ENCODE assay signal across 8 mouse cellular contexts in genomic region chr3:138142052-138142732, GRCm38 (mm10). TPM values are rescaled to one million over a fixed set of nuclear protein-coding genes. Genes with fewer than 3 reads are reported as not detected.
DNase-seq lines count a peak whose midpoint lies in the region; ATAC-seq lines count a peak whose summit lies in the region.

No protein-coding gene starts in this region.

- 51% methylated on average over 4 of the region's 4 CpGs for WGBS in lung, embryonic 15.5 days
- 52% methylated on average over 4 of the region's 4 CpGs for WGBS in heart, embryonic 13.5 days
- WGBS in liver, embryonic 16.5 days (ENCODE audit: insufficient replicate concordance): 62% methylated on average over 4 of the region's 4 CpGs

- ATAC-seq in lung, embryonic 15.5 days (ENCODE audit: borderline replicate concordance, extremely low read depth, low FRiP score, low TSS enrichment): no peak
- ATAC-seq in heart, embryonic 13.5 days (ENCODE audit: extremely low read depth, insufficient number of reproducible peaks, low FRiP score, low TSS enrichment): no peak
- ATAC-seq in liver, embryonic 16.5 days (ENCODE audit: low read depth): no peak
- ATAC-seq in frontal cortex, adult (ENCODE audit: low TSS enrichment): no peak

- no peaks in the 10 kb centered on the region for H3K27me3 ChIP-seq in lung, embryonic 15.5 days
- no peaks in the 10 kb centered on the region for H3K27me3 ChIP-seq in heart, embryonic 13.5 days (replicated peaks)
- no peaks in the 10 kb centered on the region for H3K27me3 ChIP-seq in liver, embryonic 16.5 days (ENCODE audit: control insufficient read depth, insufficient read depth, low read depth, low read length)

- H3K4me1 ChIP-seq in lung, embryonic 15.5 days: peaks cover 3% of the 10 kb centered on the region; the same call in 1 of the 2 replicates
- peaks cover 10% of the 10 kb centered on the region; the same call in 1 of the 2 replicates for H3K4me1 ChIP-seq in heart, embryonic 13.5 days
- H3K4me1 ChIP-seq in liver, embryonic 16.5 days (ENCODE audit: control insufficient read depth, low read depth, low read length): no peaks in the 10 kb centered on the region; the same call in 1 of the 2 replicates

- peak overlapping the region; percentile 77 for H3K4me2 ChIP-seq in lung, embryonic 15.5 days
- H3K4me2 ChIP-seq in heart, embryonic 13.5 days: peak overlapping the region; percentile 86
- peak overlapping the region; percentile 44 for H3K4me2 ChIP-seq in liver, embryonic 16.5 days (ENCODE audit: low read depth, low read length)

- no peak for DNase-seq in lung, postnatal 25 days (ENCODE audit: low spot score)
- DNase-seq in embryo, embryonic 11 days: peak; percentile 23
- DNase-seq in frontal cortex, postnatal 14 days (ENCODE audit: low spot score in 2 of 2): no peak
- no peak for DNase-seq in layer of hippocampus, postnatal 14 days (ENCODE audit: low spot score in 2 of 2)

- no peaks in the 10 kb centered on the region for H3K36me3 ChIP-seq in lung, embryonic 15.5 days
- no peaks in the 10 kb centered on the region for H3K36me3 ChIP-seq in heart, embryonic 13.5 days
- no peaks in the 10 kb centered on the region for H3K36me3 ChIP-seq in liver, embryonic 16.5 days (ENCODE audit: control insufficient read depth, insufficient read depth)

- no peaks in the 10 kb centered on the region for H3K9me3 ChIP-seq in lung, embryonic 15.5 days
- H3K9me3 ChIP-seq in heart, embryonic 13.5 days: no peaks in the 10 kb centered on the region
- no peaks in the 10 kb centered on the region; the same call in 1 of the 2 replicates for H3K9me3 ChIP-seq in liver, embryonic 16.5 days (replicated peaks; ENCODE audit: control insufficient read depth, low read length)

- H3K9ac ChIP-seq in lung, embryonic 15.5 days: peak overlapping the region; percentile 32
- peak overlapping the region; percentile 74 for H3K9ac ChIP-seq in heart, embryonic 13.5 days
- H3K9ac ChIP-seq in liver, embryonic 16.5 days (ENCODE audit: low read depth, low read length): no peak overlapping the region

- H3K27ac ChIP-seq in lung, embryonic 15.5 days: no peak overlapping the region
- peak overlapping the region; percentile 64 for H3K27ac ChIP-seq in heart, embryonic 13.5 days (replicated peaks)
- no peak overlapping the region for H3K27ac ChIP-seq in liver, embryonic 16.5 days (ENCODE audit: low read length)

- H3K4me3 ChIP-seq in lung, embryonic 15.5 days: peak overlapping the region; percentile 84
- peak overlapping the region; percentile 75 for H3K4me3 ChIP-seq in heart, embryonic 13.5 days
- H3K4me3 ChIP-seq in liver, embryonic 16.5 days (ENCODE audit: low read depth, low read length): no peak overlapping the region

RNA-seq across cellular contexts. Expression of gene Trmt10a, which starts 1.1 kb away (rescaled TPM):
- 11.4 and 12.1 TPM in 2 replicates for polyA plus RNA-seq in lung, embryonic 15.5 days (2015; fragmentation: Nextera tagmentation; extraction: Ambion mirVana)
- 8.5 and 10.1 TPM in 2 replicates for polyA plus RNA-seq in heart, embryonic 13.5 days (2015; fragmentation: Nextera tagmentation; extraction: Ambion mirVana)
- polyA plus RNA-seq in liver, embryonic 16.5 days (2015; fragmentation: Nextera tagmentation; extraction: Ambion mirVana): 4.5 and 4.8 TPM in 2 replicates
- total RNA-seq in layer of hippocampus, postnatal 14 days (2021): 1 to 10 TPM; 5.1 to 7.9 TPM

RNA-seq across cellular contexts. Expression of gene Mttp, which starts 2.6 kb away (rescaled TPM):
- 7.4 and 7.6 TPM in 2 replicates for polyA plus RNA-seq in lung, embryonic 15.5 days (2015; fragmentation: Nextera tagmentation; extraction: Ambion mirVana)
- 6.6 and 7.6 TPM in 2 replicates for polyA plus RNA-seq in heart, embryonic 13.5 days (2015; fragmentation: Nextera tagmentation; extraction: Ambion mirVana)
- polyA plus RNA-seq in liver, embryonic 16.5 days (2015; fragmentation: Nextera tagmentation; extraction: Ambion mirVana): 45.6 and 48.8 TPM in 2 replicates
- 1 to 10 TPM; 4.5 to 5.0 TPM for total RNA-seq in layer of hippocampus, postnatal 14 days (2021)

RNA-seq across cellular contexts. Expression of gene 4930579F01Rik, which starts 51.4 kb away (rescaled TPM):
- polyA plus RNA-seq in lung, embryonic 15.5 days (2015; fragmentation: Nextera tagmentation; extraction: Ambion mirVana): 0.21 and 0.29 TPM in 2 replicates
- polyA plus RNA-seq in heart, embryonic 13.5 days (2015; fragmentation: Nextera tagmentation; extraction: Ambion mirVana): not detected in 2 replicates
- not detected in 2 replicates for polyA plus RNA-seq in liver, embryonic 16.5 days (2015; fragmentation: Nextera tagmentation; extraction: Ambion mirVana)
- total RNA-seq in layer of hippocampus, postnatal 14 days (2021): not detected
